Mouse (Mus musculus): ENCODE results near the gene Ackr2.

- no peak for TF ChIP-seq CTCF (IDR thresholded peaks at IDR 0.05; ENCODE audit: borderline replicate concordance, insufficient read depth, low read length)
- no peak for TF ChIP-seq POLR2A (IDR thresholded peaks at IDR 0.05; ENCODE audit: low read depth, low read length)
Observed at GRCm38 (mm10) chr9:121881301-121881700, 16.9 kb upstream of the Ackr2 start.

All from embryonic fibroblast, embryonic 13.5 days (primary cell).